ENCODE assay signal across 20 mouse cellular contexts in genomic region chr2:37527587-37527986, GRCm38 (mm10). TPM values are rescaled to one million over a fixed set of nuclear protein-coding genes. Genes with fewer than 3 reads are reported as not detected.
DNase-seq lines count a peak whose midpoint lies in the region; ATAC-seq and TF ChIP-seq lines count a peak whose summit lies in the region.
"Had no signal": no experiment of that assay in that cellular context is flagged by ENCODE, and none has a peak within 500 bp of the region (broad histone marks: within the 10 kb centered on the region; RNA-seq: fewer than 3 reads in every experiment).

No protein-coding gene starts in this region.

- no peak overlapping the region for H3K4me3 ChIP-seq in heart, embryonic 15.5 days
- no peak overlapping the region for H3K4me3 ChIP-seq in heart, embryonic 11.5 days (ENCODE audit: low read depth, low read length)
- no peak overlapping the region for H3K4me3 ChIP-seq in kidney, postnatal 0 days (replicated peaks; ENCODE audit: low read depth, low read length)
- H3K4me3 ChIP-seq in kidney, embryonic 16.5 days (ENCODE audit: low read length), result no peak overlapping the region
- H3K4me3 ChIP-seq in embryonic fibroblast, embryonic 13.5 days (ENCODE audit: insufficient read depth, low read length), result no peak overlapping the region

- no peaks in the 10 kb centered on the region for H3K27me3 ChIP-seq in heart, embryonic 15.5 days
- H3K27me3 ChIP-seq in heart, embryonic 11.5 days (ENCODE audit: control insufficient read depth, insufficient read depth, low read length), result no peaks in the 10 kb centered on the region
- no peaks in the 10 kb centered on the region for H3K27me3 ChIP-seq in kidney, postnatal 0 days (ENCODE audit: insufficient read depth, low read length)
- H3K27me3 ChIP-seq in kidney, embryonic 16.5 days (ENCODE audit: insufficient read depth, low read length), result no peaks in the 10 kb centered on the region
- H3K27me3 ChIP-seq: CH12.LX had no signal

- H3K9me3 ChIP-seq in heart, embryonic 15.5 days (replicated peaks), result no peaks in the 10 kb centered on the region
- H3K9me3 ChIP-seq in heart, embryonic 11.5 days (replicated peaks; ENCODE audit: control insufficient read depth, low read length), result no peaks in the 10 kb centered on the region
- H3K9me3 ChIP-seq in kidney, postnatal 0 days (replicated peaks; ENCODE audit: low read length), result no peaks in the 10 kb centered on the region
- H3K9me3 ChIP-seq in kidney, embryonic 16.5 days (ENCODE audit: low read length), result no peaks in the 10 kb centered on the region

- H3K4me1 ChIP-seq in heart, embryonic 15.5 days (replicated peaks), result peaks cover 6% of the 10 kb centered on the region
- H3K4me1 ChIP-seq in heart, embryonic 11.5 days (ENCODE audit: control insufficient read depth, insufficient read depth, low read length), result peaks cover 3% of the 10 kb centered on the region; the same call in 1 of the 2 replicates
- H3K4me1 ChIP-seq in kidney, postnatal 0 days (replicated peaks; ENCODE audit: insufficient read depth, low read length), result no peaks in the 10 kb centered on the region
- H3K4me1 ChIP-seq in kidney, embryonic 16.5 days (ENCODE audit: insufficient read depth, low read length), result 0 out of 2 replicates have a peak, but pooled peaks cover 3% of the 10 kb centered on the region
- peaks cover 4% of the 10 kb centered on the region; the same call in 1 of the 2 replicates for H3K4me1 ChIP-seq in embryonic fibroblast, embryonic 13.5 days (ENCODE audit: control insufficient read depth, insufficient read depth, low read length)

- H3K36me3 ChIP-seq in heart, embryonic 15.5 days, result no peaks in the 10 kb centered on the region
- H3K36me3 ChIP-seq in heart, embryonic 11.5 days (ENCODE audit: control insufficient read depth, insufficient read depth, low read length), result no peaks in the 10 kb centered on the region
- no peaks in the 10 kb centered on the region for H3K36me3 ChIP-seq in kidney, postnatal 0 days (ENCODE audit: insufficient read depth, low read length)
- no peaks in the 10 kb centered on the region for H3K36me3 ChIP-seq in kidney, embryonic 16.5 days (ENCODE audit: insufficient read depth, low read length)

- H3K27ac ChIP-seq in heart, embryonic 15.5 days, result peak overlapping the region; percentile 27
- no peak overlapping the region for H3K27ac ChIP-seq in heart, embryonic 11.5 days (ENCODE audit: low read depth, low read length)
- H3K27ac ChIP-seq in kidney, postnatal 0 days, result no peak overlapping the region
- no peak overlapping the region for H3K27ac ChIP-seq in kidney, embryonic 16.5 days (ENCODE audit: low read length)
- peak overlapping the region; percentile 34 for H3K27ac ChIP-seq in embryonic fibroblast, embryonic 13.5 days (ENCODE audit: insufficient read depth, low read length)
- H3K27ac ChIP-seq: hindbrain, embryonic 14.5 days; liver, embryonic 14.5 days had no signal

- ATAC-seq in heart, embryonic 15.5 days (replicated peaks; ENCODE audit: insufficient number of reproducible peaks, insufficient read depth, low FRiP score, low read depth), result no peak
- no peak for ATAC-seq in heart, embryonic 11.5 days (replicated peaks; ENCODE audit: insufficient number of reproducible peaks, low FRiP score, low TSS enrichment)
- no peak for ATAC-seq in kidney, postnatal 0 days (replicated peaks; ENCODE audit: low FRiP score, low read depth)
- ATAC-seq in kidney, embryonic 16.5 days (ENCODE audit: low FRiP score, low TSS enrichment), result no peak
- ATAC-seq: forebrain, embryonic 14.5 days; intestine, postnatal 0 days had no signal

- H3K9ac ChIP-seq in heart, embryonic 15.5 days, result no peak overlapping the region
- no peak overlapping the region for H3K9ac ChIP-seq in heart, embryonic 11.5 days (ENCODE audit: low read depth, low read length)
- no peak overlapping the region for H3K9ac ChIP-seq in kidney, postnatal 0 days (ENCODE audit: low read depth, low read length)
- H3K9ac ChIP-seq in kidney, embryonic 16.5 days (replicated peaks; ENCODE audit: low read length), result no peak overlapping the region
- H3K9ac ChIP-seq: hindbrain, embryonic 14.5 days; liver, embryonic 14.5 days had no signal

- TF ChIP-seq POLR2A in embryonic fibroblast, embryonic 13.5 days (IDR thresholded peaks at IDR 0.05; ENCODE audit: low read depth, low read length), result no peak

- peak; percentile 13 for DNase-seq in kidney, postnatal 0 days (ENCODE audit: low spot score)
- peak; percentile 5 for DNase-seq in NIH3T3 (ENCODE audit: low read depth)
- DNase-seq: adrenal gland, postnatal 10 days; cerebellum, adult 11 months; cerebellum, adult 9-10 months; cerebellum, postnatal 36 days; kidney, adult 9 months; kidney, postnatal 25 days; liver; lung, postnatal 10 days; midbrain, embryonic 14.5 days had no signal

- H3K4me2 ChIP-seq in heart, embryonic 15.5 days, result no peak overlapping the region
- no peak overlapping the region for H3K4me2 ChIP-seq in heart, embryonic 11.5 days
- no peak overlapping the region for H3K4me2 ChIP-seq in kidney, postnatal 0 days (ENCODE audit: low read length)
- H3K4me2 ChIP-seq in kidney, embryonic 16.5 days (replicated peaks; ENCODE audit: low read depth, low read length), result no peak overlapping the region
- H3K4me2 ChIP-seq: hindbrain, embryonic 14.5 days had no signal

- TF ChIP-seq CTCF in kidney, postnatal 0 days (IDR thresholded peaks at IDR 0.05; ENCODE audit: low read depth), result no peak
- TF ChIP-seq CTCF in embryonic fibroblast, embryonic 13.5 days (IDR thresholded peaks at IDR 0.05; ENCODE audit: borderline replicate concordance, insufficient read depth, low read length), result no peak

RNA-seq across cellular contexts. Expression of gene Gpr21, which starts 11.5 kb away (rescaled TPM):
- polyA plus RNA-seq in heart, embryonic 15.5 days (2015; fragmentation: Nextera tagmentation; extraction: Ambion mirVana), result 0.58 and 1.3 TPM in 2 replicates
- 0.31 and 1.0 TPM in 2 replicates for polyA plus RNA-seq in heart, embryonic 11.5 days (2014; fragmentation: Nextera tagmentation; extraction: Ambion mirVana)
- 0.67 and 1.0 TPM in 2 replicates for polyA plus RNA-seq in kidney, postnatal 0 days (2015; fragmentation: Nextera tagmentation; extraction: Ambion mirVana)
- polyA plus RNA-seq in kidney, embryonic 16.5 days (2015; fragmentation: Nextera tagmentation; extraction: Ambion mirVana), result 0.77 and 1.5 TPM in 2 replicates
- polyA plus RNA-seq in embryonic fibroblast, embryonic 13.5 days (2011; ENCODE audit: insufficient read length, low read depth, missing spikeins), result 1.5 and 4.8 TPM in 2 replicates

Comparison
In these comparisons a context has a peak if more than half of its experiments do, and no peak if none do; other contexts are left out.
1. H3K27ac ChIP-seq: peak in heart, embryonic 15.5 days (single experiment) and embryonic fibroblast, embryonic 13.5 days (single experiment); none in heart, embryonic 11.5 days (single experiment), kidney, postnatal 0 days (single experiment) and kidney, embryonic 16.5 days (single experiment).